Mouse (Mus musculus): ENCODE measurements around the gene Tmem254b. TPM values are rescaled to one million over a fixed set of nuclear protein-coding genes. Genes with fewer than 3 reads are reported as not detected.
"Not testable (repeated sequence)": the region's sequence is repeated elsewhere in the genome, so short reads cannot be mapped to it uniquely, and the experiment has no call there.

The Tmem254b gene
- polyA plus RNA-seq, 1 experiment from 2014 or later = 30.1 TPM

GRCm38 (mm10) chr14:26161156-26161555 is 45.7 kb downstream of the Tmem254b start:
- not testable (repeated sequence) for H3K9ac ChIP-seq; H3K36me3 ChIP-seq; H3K27me3 ChIP-seq; ATAC-seq (ENCODE audit: low FRiP score, low read depth); H3K4me2 ChIP-seq (replicated peaks); H3K27ac ChIP-seq; H3K9me3 ChIP-seq; H3K4me1 ChIP-seq; H3K4me3 ChIP-seq
- no CpG with 5 or more reads among the region's 9 CpGs for WGBS

- no CpG with 5 or more reads among the region's 7 CpGs for WGBS
- H3K27ac ChIP-seq; H3K27me3 ChIP-seq; H3K4me3 ChIP-seq; H3K9ac ChIP-seq; H3K4me2 ChIP-seq (replicated peaks); ATAC-seq (ENCODE audit: low FRiP score, low read depth); H3K4me1 ChIP-seq; H3K9me3 ChIP-seq; H3K36me3 ChIP-seq: not testable (repeated sequence)
Measured at GRCm38 (mm10) chr14:26156032-26156431, 50.8 kb downstream of the Tmem254b start.

Other genes with a start within 250 kb of the Tmem254b start
- 2.3 and 2.8 TPM in 2 replicates for gene Duxbl1, start 228.5 kb downstream of the Tmem254b start, polyA plus RNA-seq (2015; fragmentation: Nextera tagmentation; extraction: Ambion mirVana)
- gene Gm9780, start 164.3 kb downstream of the Tmem254b start, polyA plus RNA-seq (2015; fragmentation: Nextera tagmentation; extraction: Ambion mirVana) = 14.8 and 15.4 TPM in 2 replicates
- 27.6 and 30.3 TPM in 2 replicates for gene Tmem254c, start 139.7 kb downstream of the Tmem254b start, polyA plus RNA-seq (2015; fragmentation: Nextera tagmentation; extraction: Ambion mirVana)
- not detected in 2 replicates for gene Cphx2, start 125.5 kb downstream of the Tmem254b start, polyA plus RNA-seq (2015; fragmentation: Nextera tagmentation; extraction: Ambion mirVana)
- gene Cphx3, start 124.7 kb downstream of the Tmem254b start, polyA plus RNA-seq (2015; fragmentation: Nextera tagmentation; extraction: Ambion mirVana) = not detected in 2 replicates
- 2.1 TPM in 1 of 2 replicates, not detected in the other for gene Duxbl2, start 88.7 kb downstream of the Tmem254b start, polyA plus RNA-seq (2015; fragmentation: Nextera tagmentation; extraction: Ambion mirVana)
- 11.4 and 11.5 TPM in 2 replicates for gene Plac9b, start 24.6 kb downstream of the Tmem254b start, polyA plus RNA-seq (2015; fragmentation: Nextera tagmentation; extraction: Ambion mirVana)
- gene Duxbl3, start 50.9 kb upstream of the Tmem254b start, polyA plus RNA-seq (2015; fragmentation: Nextera tagmentation; extraction: Ambion mirVana) = 0.64 and 4.6 TPM in 2 replicates